Mouse (Mus musculus): Measurements from ENCODE around the gene Smtn.

The Smtn gene

DNA sequence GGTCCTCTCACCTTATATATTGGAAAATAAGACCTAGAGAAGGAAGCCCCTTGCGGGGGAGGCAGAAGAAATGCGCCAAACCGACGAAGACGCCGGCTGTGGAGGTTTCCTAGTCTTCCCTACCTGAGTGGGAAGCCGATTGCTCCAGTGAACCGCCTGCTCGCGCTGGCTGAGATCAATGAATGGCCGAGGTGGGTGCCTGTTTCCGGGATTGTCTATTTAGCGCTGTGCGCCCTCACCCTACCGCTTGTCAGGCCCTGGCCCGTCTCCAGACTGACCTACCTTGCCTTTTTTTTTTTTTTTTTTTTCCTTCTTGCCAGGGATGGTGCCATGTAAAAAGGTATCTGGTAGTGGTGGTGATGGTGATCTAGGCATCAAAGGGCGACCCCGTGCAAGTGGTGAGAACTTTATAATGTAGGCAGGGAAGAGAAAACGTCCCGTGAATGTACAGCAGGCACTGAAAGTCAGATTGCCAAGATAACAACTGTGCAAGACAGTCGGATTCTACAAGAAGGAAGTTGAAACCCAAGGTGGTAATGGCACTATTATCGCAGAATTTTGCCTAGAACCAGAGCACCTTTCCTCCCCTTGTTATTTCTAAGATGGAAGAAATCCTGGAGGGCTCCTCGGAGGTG lies at the start of gene Smtn:
TSS of gene Smtn (minus strand) at position 162 of the 635 bp plus-strand sequence.
- WGBS, result 95% methylated on average over 23 of the region's 23 CpGs

GRCm38 (mm10) chr11:3588036-3588672 lies 47.7 kb upstream of the Smtn start:
- WGBS, result 89% methylated on average over 11 of the region's 11 CpGs

DNA sequence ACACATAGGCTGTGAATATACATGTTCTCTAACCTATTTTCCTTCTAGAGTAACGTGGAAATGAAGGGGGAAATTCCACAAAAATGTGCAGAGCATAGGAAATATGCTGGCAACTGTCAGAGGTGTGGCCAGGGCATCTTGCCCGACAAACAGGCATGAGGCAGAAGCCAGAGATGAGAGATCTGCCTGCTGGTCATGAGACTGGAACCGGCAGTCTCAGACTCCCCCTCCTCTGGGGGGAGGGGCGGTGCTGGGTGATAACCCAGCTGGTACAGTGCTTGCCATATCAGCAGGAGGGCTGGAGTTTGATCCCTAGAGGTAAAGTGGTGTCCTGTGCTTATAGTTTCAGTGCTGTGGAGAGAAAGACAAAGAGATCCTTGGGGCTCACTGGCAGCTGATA lies 46.9 kb upstream of the Smtn start:
- 26% methylated on average over 4 of the region's 4 CpGs for WGBS

GRCm38 (mm10) chr11:3585983-3586618 lies 45.7 kb upstream of the Smtn start:
- 73% methylated on average over 6 of the region's 6 CpGs for WGBS

- 91% methylated on average over 5 of the region's 5 CpGs for WGBS
Measured at GRCm38 (mm10) chr11:3583127-3583526, 42.7 kb upstream of the Smtn start.

- 98% methylated on average over 4 of the region's 4 CpGs for WGBS
Measured at GRCm38 (mm10) chr11:3581908-3582307, 41.5 kb upstream of the Smtn start.

GRCm38 (mm10) chr11:3580306-3581084 lies 40.1 kb upstream of the Smtn start:
- WGBS, result 66% methylated on average over 7 of the region's 7 CpGs

- 84% methylated on average over 10 of the region's 10 CpGs for WGBS
Measured at GRCm38 (mm10) chr11:3578050-3578725, 37.8 kb upstream of the Smtn start.

DNA sequence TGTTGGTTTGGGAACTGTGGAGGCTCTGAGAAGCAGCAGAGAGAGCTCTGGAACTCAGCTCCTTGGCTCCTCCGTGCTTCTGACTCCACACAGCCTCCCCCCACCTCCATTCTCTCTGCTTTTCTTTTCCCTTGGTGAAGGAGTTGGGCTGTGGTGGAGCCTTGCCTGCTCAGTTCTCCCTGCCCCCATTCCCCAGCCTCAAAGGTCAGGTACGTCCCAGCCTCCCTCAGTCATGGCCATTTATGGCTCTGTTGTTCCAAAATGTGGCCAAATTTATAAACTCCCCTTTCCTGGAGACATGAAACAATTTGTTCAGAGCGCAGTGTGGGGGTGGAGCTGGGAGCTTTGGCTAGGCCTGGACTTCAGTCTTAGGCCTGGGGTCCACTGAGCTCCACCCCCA lies 34.8 kb upstream of the Smtn start:
- 56% methylated on average over 3 of the region's 3 CpGs for WGBS

DNA sequence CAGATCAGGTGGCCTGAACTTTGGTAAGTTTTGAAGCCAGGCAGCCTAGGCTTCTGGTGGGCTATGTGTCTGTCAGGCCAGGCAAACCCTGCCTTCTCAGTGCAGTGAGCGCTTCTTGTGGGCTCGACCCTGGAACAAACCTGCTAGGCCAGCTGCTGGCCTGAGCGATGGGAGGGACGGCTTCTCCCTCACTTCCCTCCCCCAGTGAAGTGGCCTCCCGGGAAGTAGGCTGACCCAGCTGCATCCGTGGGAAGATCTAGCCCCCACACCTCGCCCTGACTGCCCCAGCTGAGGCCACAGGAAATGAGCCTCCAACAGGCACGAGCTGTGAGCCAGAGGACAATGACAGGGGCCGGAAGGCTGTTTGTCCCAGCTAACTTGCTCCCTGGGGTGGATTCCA lies 32.7 kb upstream of the Smtn start:
- WGBS, result 50% methylated on average over 9 of the region's 9 CpGs

- 86% methylated on average over 6 of the region's 6 CpGs for WGBS
Measured at GRCm38 (mm10) chr11:3572181-3572580, 31.8 kb upstream of the Smtn start.

DNA sequence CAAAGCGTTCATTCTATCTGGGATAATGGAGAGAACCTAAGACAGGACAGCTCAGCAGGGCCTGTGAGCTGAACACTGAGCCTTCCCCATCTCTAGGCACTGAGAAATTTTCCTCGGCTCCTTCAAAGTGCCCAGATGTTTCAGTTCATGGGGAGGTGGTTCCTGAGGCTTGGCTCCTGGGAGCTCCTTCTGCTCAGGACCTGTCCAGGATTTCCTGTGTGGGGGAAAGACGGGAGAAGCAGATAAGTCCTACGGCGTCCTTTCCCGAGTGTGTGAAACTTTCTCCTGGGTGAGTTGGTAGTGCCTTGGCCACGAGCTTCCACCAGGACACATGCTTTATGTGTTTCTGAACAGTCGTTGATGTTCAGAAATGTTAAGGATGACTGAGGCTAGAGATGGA lies 29.9 kb upstream of the Smtn start:
- WGBS, result 86% methylated on average over 8 of the region's 8 CpGs

DNA sequence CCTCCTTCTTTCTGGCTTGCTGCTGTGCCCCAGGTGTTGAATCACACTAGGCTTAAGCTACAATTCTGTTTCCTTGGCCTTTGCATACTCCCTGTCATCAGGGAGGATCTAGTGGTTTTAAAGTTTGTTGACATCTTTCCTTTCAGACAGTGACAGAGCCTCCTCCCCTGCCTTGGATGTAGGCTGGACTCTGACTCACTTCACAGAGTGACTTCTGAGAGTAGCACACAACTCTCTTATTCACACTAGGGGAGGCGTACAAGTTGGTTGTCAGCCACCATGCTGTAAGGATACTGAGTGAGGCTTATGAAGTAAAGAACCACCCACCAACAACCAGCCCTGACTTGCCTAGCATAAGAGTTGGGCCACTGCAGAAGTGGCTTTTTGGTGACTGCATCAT lies 27.5 kb upstream of the Smtn start:
- WGBS, result 67% methylated on average over 1 of the region's 1 CpGs

DNA sequence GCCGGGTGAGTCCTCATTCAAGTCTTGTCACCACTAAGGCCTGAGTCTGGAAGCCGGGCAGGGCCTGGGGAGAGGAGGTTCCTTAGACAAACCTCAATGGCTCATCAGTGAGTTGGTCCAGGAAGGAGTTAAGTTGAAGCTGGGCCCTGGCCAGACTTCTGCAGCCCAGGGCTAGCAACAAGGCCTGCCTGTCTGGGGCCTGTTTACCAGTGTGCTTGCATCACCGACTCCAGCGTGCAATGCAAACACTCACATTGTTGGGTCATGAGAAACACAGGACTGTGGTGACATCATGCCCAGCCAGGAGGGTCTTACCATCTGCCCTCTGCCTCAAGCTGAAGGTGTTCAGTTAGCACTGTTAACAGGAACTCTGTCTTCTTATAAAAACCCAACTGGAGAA lies 25.6 kb upstream of the Smtn start:
- 70% methylated on average over 4 of the region's 4 CpGs for WGBS

GRCm38 (mm10) chr11:3564451-3564850 lies 24.0 kb upstream of the Smtn start:
- 75% methylated on average over 7 of the region's 7 CpGs for WGBS

DNA sequence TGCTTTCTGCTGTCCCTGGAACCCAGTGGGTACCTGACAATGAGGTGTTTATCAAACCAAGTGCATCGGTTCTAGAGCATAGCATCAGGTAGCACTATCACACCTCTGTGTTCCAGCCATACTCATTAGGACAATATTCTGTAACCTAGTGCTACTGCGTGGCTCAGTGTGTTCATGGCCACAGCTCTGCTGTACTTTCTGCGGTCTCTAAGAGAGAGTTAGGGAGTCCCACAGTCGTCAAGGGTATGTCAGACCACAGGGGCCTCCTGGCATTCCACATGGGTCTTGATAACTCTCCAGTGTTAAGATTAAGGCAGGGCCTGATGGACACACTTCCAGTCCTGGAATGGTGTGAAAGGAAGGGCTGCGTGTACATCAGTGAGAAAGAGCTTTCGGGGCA lies 23.4 kb upstream of the Smtn start:
- WGBS, result 97% methylated on average over 6 of the region's 6 CpGs

GRCm38 (mm10) chr11:3560202-3560601 lies 19.8 kb upstream of the Smtn start:
- WGBS, result 31% methylated on average over 5 of the region's 5 CpGs

DNA sequence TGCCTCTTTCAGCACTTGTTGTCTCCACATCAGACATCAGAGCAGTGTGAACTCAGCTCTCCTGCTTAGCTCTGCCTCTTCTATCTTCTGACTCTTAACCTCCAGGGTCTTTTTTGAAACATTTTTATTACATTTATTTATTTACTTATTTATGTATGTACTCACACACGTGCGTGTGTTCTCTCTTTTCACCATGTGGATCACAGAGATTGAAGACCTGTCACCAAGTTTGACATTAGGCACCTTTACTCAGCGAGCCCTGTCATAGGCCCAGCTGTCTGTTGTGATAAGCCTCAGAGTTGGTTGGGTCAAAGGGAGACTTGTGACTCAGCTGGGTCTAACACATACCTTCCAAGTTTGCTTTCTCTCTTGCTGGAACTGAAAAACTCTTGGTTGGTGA lies 17.4 kb upstream of the Smtn start:
- WGBS, result 92% methylated on average over 3 of the region's 3 CpGs

- WGBS, result 89% methylated on average over 4 of the region's 4 CpGs
Measured at GRCm38 (mm10) chr11:3554976-3555375, 14.6 kb upstream of the Smtn start.

- 76% methylated on average over 5 of the region's 5 CpGs for WGBS
Measured at GRCm38 (mm10) chr11:3549791-3550190, 9.4 kb upstream of the Smtn start.

GRCm38 (mm10) chr11:3548564-3549295 lies 8.3 kb upstream of the Smtn start:
- 90% methylated on average over 3 of the region's 3 CpGs for WGBS

All from cerebral cortex, adult 2 months (tissue).